Mouse (Mus musculus) liver, embryonic 18 days (tissue): ENCODE results near the gene Tbpl2. TPM values are rescaled to one million over a fixed set of nuclear protein-coding genes. Genes with fewer than 3 reads are reported as not detected.

Experiments used
- polyA plus RNA-seq: library from polyadenylated mRNA; depleted of rRNA; stranded (reverse); fragments of >200 nt; gene quantifications from 2 replicates; pipeline ENCODE4 v1.2.3, GENCODE M21; 2012; rRNA removed

Gene Tbpl2
- polyA plus RNA-seq = not detected in 2 replicates

GRCm38 (mm10) chr2:24096495-24096894 is at the start of gene Tbpl2:
Gene Tbpl2 (minus strand): TSS chr2:24096595.

GRCm38 (mm10) chr2:24049344-24049990 is 46.9 kb downstream of the Tbpl2 start, which contains the start of gene Hnmt:
Gene Hnmt (minus strand): TSS chr2:24049394.

Other genes with a start within 250 kb of the Tbpl2 start
- 0.42 and 0.48 TPM in 2 replicates for gene Hnmt, start 47.2 kb downstream of the Tbpl2 start, polyA plus RNA-seq
- gene Il1f8, start 56.6 kb upstream of the Tbpl2 start, polyA plus RNA-seq = not detected in 2 replicates
- gene Il1f9, start 89.9 kb upstream of the Tbpl2 start, polyA plus RNA-seq = 1.7 and 1.8 TPM in 2 replicates
- gene Il1f6, start 118.8 kb upstream of the Tbpl2 start, polyA plus RNA-seq = not detected in 2 replicates
- gene Il1f5, start 180.4 kb upstream of the Tbpl2 start, polyA plus RNA-seq = not detected in 2 replicates
- not detected in 2 replicates for gene Il1f10, start 194.6 kb upstream of the Tbpl2 start, polyA plus RNA-seq
- 17.5 and 17.6 TPM in 2 replicates for gene Il1rn, start 240.3 kb upstream of the Tbpl2 start, polyA plus RNA-seq